Mouse (Mus musculus) liver, embryonic 14.5 days (tissue): Measurements from ENCODE around the gene Apba3. TPM values are rescaled to one million over a fixed set of nuclear protein-coding genes. Genes with fewer than 3 reads are reported as not detected.

ENCODE experiments used
- ATAC-seq: fragments of 200-750 bp; cut with Nextera tagmentation; 2 replicates; pipeline ENCODE4 v1.8.0; 2017; ENCODE audit warnings: moderate number of reproducible peaks, mild to moderate bottlenecking, moderate library complexity; ENCODE audit not compliant: insufficient read depth
- DNase-seq, 3 experiments: peaks; one replicate each; pipeline ENCODE4 v3.0.0-alpha.2; 2012 to 2013; ENCODE audit warnings: low read depth in 3 of 3, low spot score in 3 of 3
- H3K27ac ChIP-seq: fragments of 300-500 bp; sonication (generic); 2 replicates; pipeline ENCODE4 v1.5.1; 2014; ENCODE audit warnings: moderate library complexity, mild to moderate bottlenecking, control low read depth, inconsistent platforms
- H3K27me3 ChIP-seq: fragments of 300-500 bp; sonication (generic); 2 replicates; pipeline ENCODE4 v1.6.1; 2014; ENCODE audit warnings: mild to moderate bottlenecking, low read length, moderate library complexity; ENCODE audit not compliant: control insufficient read depth, insufficient read depth
- H3K36me3 ChIP-seq: fragments of 300-500 bp; sonication (generic); replicated peaks from 2 replicates; pipeline ENCODE4 v1.6.1; 2014; ENCODE audit warnings: low read depth; ENCODE audit not compliant: control insufficient read depth, insufficient read depth
- H3K4me1 ChIP-seq, 2 experiments: fragments of 200-500 bp in 1 of 2; fragments of 300-500 bp in 1 of 2; sonication (generic) in 1 of 2; replicated peaks; 2 replicates each; pipeline ENCODE4 v1.6.1; 2012 to 2014; ENCODE audit warnings: antibody characterized with exemption in 1 of 2, inconsistent platforms in 1 of 2, low read length in 1 of 2; ENCODE audit not compliant: control insufficient read depth in 2 of 2, insufficient read depth in 2 of 2
- H3K4me2 ChIP-seq: fragments of 300-500 bp; sonication (generic); 2 replicates; pipeline ENCODE4 v1.6.1; 2014; ENCODE audit warnings: low read depth, mild to moderate bottlenecking, control low read depth, moderate library complexity
- H3K4me3 ChIP-seq, 2 experiments: fragments of 200-500 bp in 1 of 2; fragments of 300-500 bp in 1 of 2; sonication (generic) in 1 of 2; 2 replicates each; pipeline ENCODE4 v1.5.1; 2012 to 2014; ENCODE audit warnings: low read depth in 2 of 2, low read length in 2 of 2, mild to moderate bottlenecking in 2 of 2, control low read depth in 1 of 2, inconsistent platforms in 1 of 2, moderate library complexity in 1 of 2; ENCODE audit not compliant: insufficient read depth in 1 of 2
- H3K9ac ChIP-seq: fragments of 300-500 bp; sonication (generic); replicated peaks from 2 replicates; pipeline ENCODE4 v1.6.1; 2014; ENCODE audit warnings: mild to moderate bottlenecking, control low read depth, moderate library complexity
- H3K9me3 ChIP-seq: fragments of 300-500 bp; sonication (generic); 2 replicates; pipeline ENCODE4 v1.6.1; 2016; ENCODE audit warnings: low read length, mixed read lengths; ENCODE audit not compliant: control insufficient read depth
- CTCF ChIP-seq: IDR thresholded peaks from 2 replicates; pipeline ENCODE4 v1.5.1; 2016; ENCODE audit warnings: antibody characterized with exemption, low read depth, control low read depth
- EP300 ChIP-seq: IDR thresholded peaks from 2 replicates; pipeline ENCODE4 v1.6.1; 2016; ENCODE audit warnings: antibody characterized with exemption, low read depth
- WGBS: fragments of 180-500 bp; shearing (Covaris S2); extraction: QIAGEN DNeasy Blood & Tissue Kit; methylation state at CpG from one replicate; pipeline ENCODE4 v1.1.7; 2014; ENCODE audit not compliant: insufficient replicate concordance; 5-methylcytosine and 5-hydroxymethylcytosine counted together
- polyA plus RNA-seq, 2 experiments: library from polyadenylated mRNA; depleted of rRNA in 1 of 2; stranded (reverse) in 1 of 2; unstranded in 1 of 2; fragments of >200 nt; fragmentation: Nextera tagmentation in 1 of 2; extraction: Ambion mirVana in 1 of 2; gene quantifications; 2 replicates each; pipeline versions ENCODE4 v1.2.1 to v1.2.3; 2012 to 2014

The Apba3 gene
- polyA plus RNA-seq, 2 experiments: 14.3 to 15.7 TPM

DNA sequence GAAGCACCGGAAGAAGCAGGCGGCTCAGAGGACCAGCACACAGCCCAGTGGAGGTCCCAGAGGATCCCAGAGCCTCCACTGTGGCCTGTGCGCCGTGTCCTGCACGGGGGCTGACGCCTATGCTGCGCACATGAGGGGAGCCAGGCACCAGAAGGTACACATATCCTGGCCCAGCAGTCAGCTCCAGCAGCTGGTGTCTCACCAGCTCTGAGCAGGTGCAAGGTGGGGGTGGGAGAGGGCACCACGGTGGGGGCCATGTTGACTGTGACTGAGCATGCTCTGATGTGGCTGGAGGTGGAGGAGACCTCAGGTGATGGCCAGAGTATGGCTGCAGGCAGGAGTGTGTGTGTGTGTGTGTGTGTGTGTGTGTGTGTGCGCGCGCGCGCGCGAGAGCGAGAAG lies 24.7 kb upstream of the Apba3 start:
- no peak overlapping the region for H3K4me2 ChIP-seq
- no peak overlapping the region for H3K4me3 ChIP-seq
- no peaks in the 10 kb centered on the region for H3K9me3 ChIP-seq
- DNase-seq (no peak), ATAC-seq (no peak)
- H3K27ac ChIP-seq: no peak overlapping the region
- TF ChIP-seq EP300 (no peak), CTCF (no peak)
- no peak overlapping the region for H3K9ac ChIP-seq
- H3K36me3 ChIP-seq: no peaks in the 10 kb centered on the region
- peaks cover 28% of the 10 kb centered on the region for H3K27me3 ChIP-seq
- no peaks in the 10 kb centered on the region for H3K4me1 ChIP-seq
- WGBS: 83% methylated on average over 16 of the region's 16 CpGs

DNA sequence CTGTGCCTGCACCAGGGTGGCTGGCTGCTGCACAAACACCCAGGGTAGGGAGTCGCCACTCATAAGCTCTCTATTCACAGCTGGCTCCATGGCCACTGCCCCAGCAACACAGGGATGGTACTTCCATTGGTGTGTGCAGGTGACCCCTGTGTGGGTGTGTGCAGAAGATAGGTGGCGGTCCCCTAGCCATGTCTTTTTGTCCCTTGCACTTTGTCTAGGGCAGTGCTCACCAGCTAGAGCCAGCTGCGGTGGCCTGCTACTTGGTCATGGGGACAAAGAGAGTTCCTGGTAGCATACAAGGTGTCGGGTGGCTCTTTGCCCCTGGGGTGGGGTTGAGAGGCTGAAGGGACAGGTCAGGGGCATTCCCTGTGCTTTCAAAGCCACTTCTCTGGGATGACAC lies 22.6 kb upstream of the Apba3 start:
- Histone ChIP-seq H3K27me3 (peaks cover 24% of the 10 kb centered on the region), H3K4me3 (no peak overlapping the region), H3K4me2 (no peak overlapping the region), H3K9ac (no peak overlapping the region), H3K27ac (no peak overlapping the region), H3K36me3 (no peaks in the 10 kb centered on the region), H3K4me1 (no peaks in the 10 kb centered on the region), H3K9me3 (no peaks in the 10 kb centered on the region)
- WGBS: 57% methylated on average over 4 of the region's 4 CpGs
- TF ChIP-seq CTCF (no peak), EP300 (no peak)
- ATAC-seq: no peak
- DNase-seq: no peak

DNA sequence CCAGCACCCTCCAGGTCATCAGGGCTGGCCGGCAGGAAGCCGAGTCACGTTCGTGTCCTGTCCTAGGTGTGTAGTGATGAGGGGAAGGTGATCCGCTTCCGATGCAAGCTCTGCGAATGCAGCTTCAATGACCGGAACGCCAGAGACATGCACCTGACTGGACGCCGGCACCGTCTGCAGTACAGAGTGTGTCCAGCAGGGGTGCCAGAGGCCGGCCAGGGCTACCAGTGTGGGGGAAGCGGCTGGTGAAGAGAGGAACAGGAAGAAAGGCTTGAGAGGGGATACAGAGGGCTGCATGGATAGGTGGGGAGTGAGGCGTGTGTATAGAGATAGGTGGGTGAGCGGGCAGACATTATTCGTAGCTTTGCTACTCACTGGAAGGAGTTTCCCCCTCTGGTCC lies 22.2 kb upstream of the Apba3 start:
- no peak for DNase-seq
- WGBS: 7% methylated on average over 17 of the region's 17 CpGs
- H3K27ac ChIP-seq: no peak overlapping the region
- TF ChIP-seq EP300 (no peak), CTCF (peak; percentile 98)
- no peak for ATAC-seq
- H3K9ac ChIP-seq: no peak overlapping the region
- peaks cover 20% of the 10 kb centered on the region for H3K27me3 ChIP-seq
- no peak overlapping the region for H3K4me2 ChIP-seq
- H3K4me1 ChIP-seq: no peaks in the 10 kb centered on the region
- no peaks in the 10 kb centered on the region for H3K36me3 ChIP-seq
- no peaks in the 10 kb centered on the region for H3K9me3 ChIP-seq
- H3K4me3 ChIP-seq: no peak overlapping the region

DNA sequence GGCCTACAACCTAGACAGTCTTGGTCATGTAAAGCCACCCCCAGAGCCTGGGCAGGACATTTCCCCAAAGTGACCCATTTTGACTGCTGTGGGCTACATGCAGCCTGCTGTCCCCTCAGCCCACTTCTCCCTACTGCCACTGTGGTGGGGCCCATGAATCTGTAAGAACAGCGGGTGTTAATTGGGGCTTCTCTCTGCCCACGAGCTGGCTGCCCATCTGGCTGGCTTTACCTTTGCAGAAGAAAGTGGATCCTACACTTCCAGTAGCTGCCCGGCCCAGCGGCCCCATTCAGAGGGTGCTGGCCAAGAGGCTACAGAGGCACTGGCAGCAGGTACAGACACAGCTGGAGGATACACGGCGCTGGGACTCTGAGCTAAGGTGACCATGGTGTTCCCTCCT lies 21.6 kb upstream of the Apba3 start:
- 72% methylated on average over 6 of the region's 6 CpGs for WGBS
- no peak for TF ChIP-seq EP300
- TF ChIP-seq CTCF: no peak
- DNase-seq: no peak
- Histone ChIP-seq H3K27me3 (peaks cover 14% of the 10 kb centered on the region), H3K4me1 (no peaks in the 10 kb centered on the region), H3K9ac (no peak overlapping the region), H3K36me3 (no peaks in the 10 kb centered on the region), H3K4me3 (no peak overlapping the region), H3K4me2 (no peak overlapping the region), H3K27ac (no peak overlapping the region), H3K9me3 (no peaks in the 10 kb centered on the region)
- no peak for ATAC-seq

DNA sequence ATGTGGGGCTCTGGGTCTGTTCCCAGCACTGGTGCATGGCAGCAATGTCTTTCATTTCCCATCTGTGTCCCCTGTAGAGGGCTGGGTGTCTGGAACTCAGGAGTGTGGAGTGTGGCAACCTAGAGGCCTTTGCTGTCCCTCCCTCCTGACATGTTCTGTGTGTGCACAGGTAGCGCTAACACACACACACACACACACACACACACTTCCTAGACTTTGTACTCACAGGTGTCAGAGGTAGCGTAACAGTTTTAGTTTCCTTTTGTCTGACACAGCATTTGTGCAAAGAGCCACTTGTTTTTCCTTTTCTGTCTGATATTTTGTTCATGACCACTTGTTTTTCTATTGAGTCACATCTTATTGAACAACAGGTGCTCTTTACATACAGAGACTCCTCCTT lies 19.0 kb upstream of the Apba3 start:
- Histone ChIP-seq H3K4me3 (no peak overlapping the region), H3K9me3 (no peaks in the 10 kb centered on the region), H3K9ac (no peak overlapping the region), H3K4me2 (no peak overlapping the region), H3K27ac (no peak overlapping the region), H3K4me1 (no peaks in the 10 kb centered on the region), H3K36me3 (no peaks in the 10 kb centered on the region), H3K27me3 (peaks cover 11% of the 10 kb centered on the region)
- 64% methylated on average over 2 of the region's 2 CpGs for WGBS
- no peak for TF ChIP-seq EP300
- no peak for TF ChIP-seq CTCF
- DNase-seq: no peak
- ATAC-seq: no peak

DNA sequence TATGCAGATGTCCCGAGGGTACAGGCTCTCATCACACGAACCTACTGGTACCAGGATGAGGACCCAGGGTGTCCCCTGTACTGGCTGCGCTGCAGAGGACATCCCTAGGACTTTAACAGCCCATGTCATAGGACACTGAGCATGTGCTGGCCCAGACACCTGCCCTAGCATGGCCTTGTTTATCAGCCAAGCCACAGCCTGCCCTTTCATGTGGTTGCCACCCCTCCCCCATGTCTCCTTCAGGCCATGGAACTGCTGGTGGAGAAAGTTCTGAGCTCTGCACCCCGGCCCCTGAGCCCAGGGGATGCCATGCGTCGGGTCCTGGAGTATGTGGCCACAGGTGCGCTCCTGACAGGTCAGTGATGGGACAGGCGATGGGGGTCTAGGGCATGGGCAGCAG lies 17.3 kb upstream of the Apba3 start:
- peaks cover 22% of the 10 kb centered on the region for H3K27me3 ChIP-seq
- no peak overlapping the region for H3K4me3 ChIP-seq
- H3K9me3 ChIP-seq: no peaks in the 10 kb centered on the region
- H3K4me2 ChIP-seq: no peak overlapping the region
- no peaks in the 10 kb centered on the region for H3K36me3 ChIP-seq
- ATAC-seq (no peak), DNase-seq (no peak)
- H3K27ac ChIP-seq: no peak overlapping the region
- WGBS: 60% methylated on average over 8 of the region's 8 CpGs
- H3K9ac ChIP-seq: no peak overlapping the region
- H3K4me1 ChIP-seq: no peaks in the 10 kb centered on the region
- TF ChIP-seq CTCF (no peak), EP300 (no peak)
